Mouse (Mus musculus) megakaryocyte progenitor cell, adult 5-6 weeks (primary cell): ENCODE data around the gene Ghr. TPM values are rescaled to one million over a fixed set of nuclear protein-coding genes. Genes with fewer than 3 reads are reported as not detected.

ENCODE experiments used
- ATAC-seq: replicated peaks from 2 replicates; pipeline ENCODE4 v1.8.0; 2016; ENCODE audit warnings: mild to moderate bottlenecking, moderate TSS enrichment, inconsistent platforms; ENCODE audit not compliant: poor library complexity
- total RNA-seq, 2 experiments: library from RNA; stranded (forward) in 1 of 2; stranded (reverse) in 1 of 2; fragments of 157-497, 149-512 nt in 1 of 2; fragments of 200-1000 nt in 1 of 2; gene quantifications; 2 replicates each; pipeline versions ENCODE4 v1.2.3 to v1.2.4; 2015 to 2017

The Ghr gene
- total RNA-seq, 2 experiments from 2014 or later, result 0.08 to 0.86 TPM

GRCm38 (mm10) chr15:3300361-3301100 lies 282.8 kb downstream of the Ghr start:
- ATAC-seq, result no peak

- no peak for ATAC-seq
Observed at GRCm38 (mm10) chr15:3297615-3298014, 285.7 kb downstream of the Ghr start.

- no peak for ATAC-seq
Observed at GRCm38 (mm10) chr15:3295986-3296385, 287.3 kb downstream of the Ghr start.

- ATAC-seq, result peak; percentile 79
Observed at GRCm38 (mm10) chr15:3293477-3293876, 289.8 kb downstream of the Ghr start.

- ATAC-seq, result peak; percentile 53
Observed at GRCm38 (mm10) chr15:3290435-3290834, 292.9 kb downstream of the Ghr start.

- ATAC-seq, result no peak
Observed at GRCm38 (mm10) chr15:3286032-3286431, 297.3 kb downstream of the Ghr start.

DNA sequence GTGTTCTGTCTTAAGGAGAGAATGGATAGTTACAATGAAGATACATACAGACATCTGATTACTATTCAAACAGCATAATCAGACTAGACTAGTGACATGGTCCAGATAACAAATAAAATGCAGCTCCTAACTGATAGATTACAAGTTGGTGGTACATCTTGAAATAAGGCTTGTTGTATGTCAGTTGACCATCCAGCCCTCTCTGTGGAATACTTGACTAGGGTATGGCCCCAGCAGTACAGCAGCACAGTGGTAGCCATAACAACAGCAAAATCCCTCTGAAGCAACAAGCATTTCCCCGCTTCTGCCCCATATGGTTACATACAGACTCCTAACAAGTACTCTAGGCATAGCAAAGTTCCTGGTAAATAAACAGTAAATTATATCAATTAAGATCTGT lies 301.6 kb downstream of the Ghr start:
- ATAC-seq, result no peak

- ATAC-seq, result no peak
Observed at GRCm38 (mm10) chr15:3281216-3281615, 302.1 kb downstream of the Ghr start.

- ATAC-seq, result no peak
Observed at GRCm38 (mm10) chr15:3279242-3279641, 304.1 kb downstream of the Ghr start.

DNA sequence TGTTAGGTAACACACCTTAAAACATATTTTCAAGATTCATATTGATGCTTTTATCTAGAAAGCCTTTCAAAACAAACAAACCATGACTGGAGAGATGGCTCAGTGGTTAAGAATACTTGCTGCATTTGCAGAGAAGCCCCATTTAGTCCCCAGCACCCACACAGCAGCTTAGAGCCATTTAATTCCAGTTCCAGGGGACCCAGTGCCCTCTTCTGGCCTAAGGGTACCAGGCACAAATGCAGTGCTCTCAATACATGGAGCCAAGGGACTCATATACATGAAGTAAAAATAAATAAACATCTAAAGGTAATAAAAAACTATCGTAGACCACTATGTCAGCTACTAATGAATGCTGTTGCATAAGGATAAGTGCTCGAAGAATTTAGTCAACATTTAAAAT lies 305.9 kb downstream of the Ghr start:
- ATAC-seq, result peak; percentile 57

GRCm38 (mm10) chr15:3273191-3273590 lies 310.1 kb downstream of the Ghr start:
- ATAC-seq, result no peak

GRCm38 (mm10) chr15:3271216-3271615 lies 312.1 kb downstream of the Ghr start:
- ATAC-seq, result peak; percentile 28

- peak; percentile 87 for ATAC-seq
Observed at GRCm38 (mm10) chr15:3270646-3271077, 312.6 kb downstream of the Ghr start.

DNA sequence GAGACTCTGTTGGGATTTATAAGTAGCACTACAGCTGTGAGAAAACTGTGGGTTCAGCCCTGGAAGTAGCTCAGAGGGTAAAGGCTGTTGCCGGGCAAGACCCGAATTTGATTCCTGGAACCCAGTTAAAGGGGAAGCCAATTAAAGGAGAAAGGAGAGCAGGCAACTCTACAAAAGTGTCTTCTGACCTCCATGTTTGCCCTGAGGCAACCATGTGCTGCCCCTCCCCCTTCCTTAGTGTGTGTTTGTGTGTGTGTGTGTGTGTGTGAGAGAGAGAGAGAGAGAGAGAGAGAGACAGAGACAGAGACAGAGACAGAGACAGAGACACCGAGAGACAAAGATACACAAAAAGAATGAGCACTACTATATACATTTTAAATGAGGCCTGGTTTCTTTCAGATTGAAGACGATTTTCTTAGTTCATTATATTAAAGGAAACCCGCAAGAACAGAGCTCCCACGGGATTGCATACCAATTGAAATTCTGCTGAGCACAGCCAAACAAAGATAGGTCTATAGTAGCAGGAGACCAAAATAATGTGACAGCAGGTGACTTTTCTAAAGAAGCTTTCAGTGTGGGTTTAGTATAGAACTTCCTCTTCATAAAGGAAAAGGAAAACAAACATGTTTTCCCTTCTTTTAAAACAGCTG lies 313.2 kb downstream of the Ghr start:
- no peak for ATAC-seq

DNA sequence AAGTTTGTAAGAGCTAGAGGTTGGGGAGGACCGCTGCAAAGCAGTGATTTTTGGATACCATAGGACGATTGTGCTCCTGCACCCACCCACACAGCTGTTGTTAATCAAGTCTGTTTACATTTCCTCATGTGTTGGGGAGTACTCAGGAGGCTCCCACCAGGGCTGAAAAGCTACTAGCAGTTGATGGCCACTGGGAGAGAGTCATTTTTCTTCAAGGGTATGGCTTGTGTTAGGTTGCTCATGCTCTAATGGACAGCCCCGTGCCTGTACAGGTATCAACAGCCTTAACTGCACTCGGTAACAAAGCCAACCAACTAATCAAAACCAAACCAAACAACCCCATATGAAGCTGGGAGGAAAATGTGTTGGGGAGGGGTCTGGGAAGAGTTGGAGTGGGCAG lies 313.8 kb downstream of the Ghr start:
- no peak for ATAC-seq

DNA sequence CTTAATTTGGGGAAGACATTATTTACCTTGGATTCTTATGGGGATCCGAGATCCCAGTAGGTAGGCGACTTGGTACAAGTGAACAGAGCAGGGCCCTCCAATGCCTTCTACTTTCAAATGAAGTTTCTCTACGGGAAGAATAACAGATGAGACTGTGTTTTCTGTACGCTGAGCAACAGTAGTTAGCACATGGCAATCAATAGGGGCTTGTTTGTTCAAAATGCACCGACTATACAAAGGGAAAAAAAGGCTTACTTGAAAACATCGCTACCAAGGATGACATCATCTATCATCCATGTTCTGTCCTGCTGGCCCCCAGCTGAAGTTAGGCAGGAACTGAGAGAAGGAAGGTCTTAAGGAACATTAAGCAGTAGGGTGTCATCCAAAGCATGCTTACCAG lies 315.0 kb downstream of the Ghr start, which contains the start of gene Selenop:
Gene Selenop (plus strand): TSS at position 301 of the 400 bp plus-strand sequence.
- no peak for ATAC-seq
